Mouse (Mus musculus): ENCODE measurements around the gene Pik3ca.

- no peak for TF ChIP-seq POLR2A (IDR thresholded peaks at IDR 0.05; ENCODE audit: insufficient read depth, low read depth, low read length)
- TF ChIP-seq CTCF (IDR thresholded peaks at IDR 0.05; ENCODE audit: insufficient read depth, low read depth, low read length) = no peak
Measured at GRCm38 (mm10) chr3:32392841-32393240, 4.6 kb upstream of the Pik3ca start.

Measured in olfactory bulb, adult 2 months (tissue).